Mouse (Mus musculus) bone marrow macrophage, adult 2 months (primary cell): Measurements from ENCODE around the gene Adad2. TPM values are rescaled to one million over a fixed set of nuclear protein-coding genes. Genes with fewer than 3 reads are reported as not detected.

Experiments used
- H3K27ac ChIP-seq: 2 replicates; pipeline ENCODE4 v1.5.1; 2012; ENCODE audit warnings: low read depth, low read length; ENCODE audit not compliant: insufficient read depth
- H3K4me1 ChIP-seq: 2 replicates; pipeline ENCODE4 v1.6.1; 2012; ENCODE audit warnings: low read length; ENCODE audit not compliant: control insufficient read depth, insufficient read depth
- H3K4me3 ChIP-seq: 2 replicates; pipeline ENCODE4 v1.5.1; 2012; ENCODE audit warnings: mild to moderate bottlenecking, low read length, moderate library complexity; ENCODE audit not compliant: insufficient read depth
- CTCF ChIP-seq: IDR thresholded peaks from 2 replicates; pipeline ENCODE4 v1.5.1; 2012; ENCODE audit warnings: low read depth, mild to moderate bottlenecking, low read length, moderate library complexity
- POLR2A ChIP-seq: IDR thresholded peaks from 2 replicates; pipeline ENCODE4 v1.6.1; 2012; ENCODE audit warnings: mild to moderate bottlenecking, low read depth, low read length, borderline replicate concordance
- polyA plus RNA-seq: library from polyadenylated mRNA; stranded (reverse); fragments of >200 nt; gene quantifications from 2 replicates; pipeline ENCODE4 v1.2.4, GENCODE M21; 2012; ENCODE audit not compliant: missing spikeins, insufficient read depth, insufficient read length

The Adad2 gene
- polyA plus RNA-seq, 1 experiment = not detected

- no peak overlapping the region for H3K27ac ChIP-seq
- no peaks in the 10 kb centered on the region for H3K4me1 ChIP-seq
- TF ChIP-seq CTCF = no peak
- H3K4me3 ChIP-seq = no peak overlapping the region
Observed at GRCm38 (mm10) chr8:119624916-119625315, 12.4 kb downstream of the Adad2 start.

- no peak overlapping the region for H3K4me3 ChIP-seq
- H3K27ac ChIP-seq = no peak overlapping the region
- TF ChIP-seq POLR2A (no peak), CTCF (no peak)
- no peaks in the 10 kb centered on the region for H3K4me1 ChIP-seq
Observed at GRCm38 (mm10) chr8:119625788-119626187, 13.2 kb downstream of the Adad2 start.

- H3K4me3 ChIP-seq = no peak overlapping the region
- TF ChIP-seq CTCF = no peak
- no peak for TF ChIP-seq POLR2A
- H3K27ac ChIP-seq = no peak overlapping the region
- H3K4me1 ChIP-seq = no peaks in the 10 kb centered on the region
Observed at GRCm38 (mm10) chr8:119627199-119627598, 14.7 kb downstream of the Adad2 start.

- TF ChIP-seq POLR2A (no peak), CTCF (no peak)
- Histone ChIP-seq H3K27ac (no peak overlapping the region), H3K4me3 (no peak overlapping the region), H3K4me1 (no peaks in the 10 kb centered on the region)
Observed at GRCm38 (mm10) chr8:119627613-119628359, 15.2 kb downstream of the Adad2 start.

- no peak overlapping the region for H3K27ac ChIP-seq
- H3K4me1 ChIP-seq = 0 out of 2 replicates have a peak, but pooled peaks cover 3% of the 10 kb centered on the region
- no peak overlapping the region for H3K4me3 ChIP-seq
- TF ChIP-seq CTCF = no peak
- no peak for TF ChIP-seq POLR2A
Observed at GRCm38 (mm10) chr8:119630841-119631240, 18.3 kb downstream of the Adad2 start.

GRCm38 (mm10) chr8:119632246-119632645, 19.7 kb downstream of the Adad2 start:
- Histone ChIP-seq H3K4me1 (0 out of 2 replicates have a peak, but pooled peaks cover 3% of the 10 kb centered on the region), H3K27ac (no peak overlapping the region), H3K4me3 (no peak overlapping the region)
- TF ChIP-seq CTCF = no peak
- TF ChIP-seq POLR2A = no peak

- H3K4me1 ChIP-seq = 0 out of 2 replicates have a peak, but pooled peaks cover 3% of the 10 kb centered on the region
- no peak overlapping the region for H3K4me3 ChIP-seq
- TF ChIP-seq CTCF (no peak), POLR2A (no peak)
- H3K27ac ChIP-seq = no peak overlapping the region
Observed at GRCm38 (mm10) chr8:119632909-119633308, 20.4 kb downstream of the Adad2 start.

- Histone ChIP-seq H3K4me3 (no peak overlapping the region), H3K27ac (no peak overlapping the region), H3K4me1 (0 out of 2 replicates have a peak, but pooled peaks cover 3% of the 10 kb centered on the region)
- TF ChIP-seq POLR2A = no peak
- TF ChIP-seq CTCF = no peak
Observed at GRCm38 (mm10) chr8:119634616-119635336, 22.2 kb downstream of the Adad2 start.

- 0 out of 2 replicates have a peak, but pooled peaks cover 3% of the 10 kb centered on the region for H3K4me1 ChIP-seq
- H3K4me3 ChIP-seq = no peak within 1 kb of the TSS
- no peak for TF ChIP-seq CTCF
- no peak within 1 kb of the TSS for H3K27ac ChIP-seq
Observed at GRCm38 (mm10) chr8:119635378-119635777, 22.8 kb downstream of the Adad2 start, which contains the start of gene Kcng4. Gene Kcng4 (minus strand): TSS chr8:119635680.

GRCm38 (mm10) chr8:119635958-119636357, 23.4 kb downstream of the Adad2 start:
- TF ChIP-seq CTCF = no peak
- TF ChIP-seq POLR2A = no peak
- H3K4me3 ChIP-seq = no peak overlapping the region
- no peak overlapping the region for H3K27ac ChIP-seq
- 0 out of 2 replicates have a peak, but pooled peaks cover 3% of the 10 kb centered on the region for H3K4me1 ChIP-seq
